ENCODE assay signal across 7 mouse cellular contexts in genomic region chr2:147184071-147184990, GRCm38 (mm10). TPM values are rescaled to one million over a fixed set of nuclear protein-coding genes. Genes with fewer than 3 reads are reported as not detected.
DNase-seq lines count a peak whose midpoint lies in the region; ATAC-seq and TF ChIP-seq lines count a peak whose summit lies in the region.

No protein-coding gene starts in this region.

- peak overlapping the region; percentile 67 for H3K4me3 ChIP-seq in testis, adult 2 months (ENCODE audit: control insufficient read depth, low read depth, low read length)
- peak overlapping the region; percentile 19 for H3K4me3 ChIP-seq in forebrain, embryonic 13.5 days
- H3K4me3 ChIP-seq in liver, embryonic 13.5 days (replicated peaks), result peak overlapping the region; percentile 18; the same call in 1 of the 2 replicates

- TF ChIP-seq POLR2A in testis, adult 2 months (IDR thresholded peaks at IDR 0.05; ENCODE audit: control insufficient read depth, low read depth, low read length), result no peak

- H3K27ac ChIP-seq in testis, adult 2 months (ENCODE audit: control insufficient read depth, insufficient read depth, low read depth, low read length), result no peak overlapping the region
- H3K27ac ChIP-seq in forebrain, embryonic 13.5 days, result no peak overlapping the region
- H3K27ac ChIP-seq in liver, embryonic 13.5 days, result no peak overlapping the region

- 1% methylated on average over 59 of the region's 65 CpGs for WGBS in forebrain, embryonic 13.5 days
- WGBS in liver, embryonic 13.5 days (ENCODE audit: insufficient replicate concordance), result under 1% methylated on average over 59 of the region's 65 CpGs

- H3K36me3 ChIP-seq in testis, adult 2 months (ENCODE audit: control insufficient read depth, insufficient read depth, low read length), result no peaks in the 10 kb centered on the region
- no peaks in the 10 kb centered on the region for H3K36me3 ChIP-seq in forebrain, embryonic 13.5 days (ENCODE audit: poor library complexity, severe bottlenecking)
- no peaks in the 10 kb centered on the region for H3K36me3 ChIP-seq in liver, embryonic 13.5 days

- peak overlapping the region; percentile 30 for H3K4me2 ChIP-seq in forebrain, embryonic 13.5 days
- H3K4me2 ChIP-seq in liver, embryonic 13.5 days, result peak overlapping the region; percentile 46

- H3K9ac ChIP-seq in forebrain, embryonic 13.5 days, result peak overlapping the region; percentile 30; the same call in 1 of the 2 replicates
- no peak overlapping the region for H3K9ac ChIP-seq in liver, embryonic 13.5 days

- peaks cover 8% of the 10 kb centered on the region for H3K27me3 ChIP-seq in testis, adult 2 months (ENCODE audit: control insufficient read depth, insufficient read depth, low read length)
- H3K27me3 ChIP-seq in forebrain, embryonic 13.5 days, result peaks cover 96% of the 10 kb centered on the region
- peaks cover 97% of the 10 kb centered on the region for H3K27me3 ChIP-seq in liver, embryonic 13.5 days

- DNase-seq in testis, postnatal 10 days (ENCODE audit: low spot score), result no peak
- DNase-seq in liver, embryonic 13.5 days, result no peak
- peak; percentile 23 for DNase-seq in yolk sac, embryonic 10.5 days (ENCODE audit: low spot score)
- no peak for DNase-seq in layer of hippocampus, adult 8-10 months (ENCODE audit: low spot score in 2 of 2)
- no peak for DNase-seq in right cerebral cortex, adult 2 months (ENCODE audit: low spot score in 2 of 2)

- H3K9me3 ChIP-seq in forebrain, embryonic 13.5 days (replicated peaks), result no peaks in the 10 kb centered on the region
- H3K9me3 ChIP-seq in liver, embryonic 13.5 days (replicated peaks), result no peaks in the 10 kb centered on the region

- no peak for TF ChIP-seq CTCF in testis, adult 2 months (IDR thresholded peaks at IDR 0.05; ENCODE audit: control insufficient read depth, insufficient read depth, insufficient replicate concordance, low read depth, low read length)

- ATAC-seq in forebrain, embryonic 13.5 days, result no peak
- no peak for ATAC-seq in liver, embryonic 13.5 days (ENCODE audit: low read depth)

- peaks cover 9% of the 10 kb centered on the region for H3K4me1 ChIP-seq in testis, adult 2 months (ENCODE audit: control insufficient read depth, insufficient read depth, low read length)
- peaks cover 40% of the 10 kb centered on the region for H3K4me1 ChIP-seq in forebrain, embryonic 13.5 days
- H3K4me1 ChIP-seq in liver, embryonic 13.5 days (replicated peaks), result peaks cover 10% of the 10 kb centered on the region; the same call in 1 of the 2 replicates

RNA-seq across cellular contexts. Expression of gene Nkx2-2, which starts 9.7 kb away (rescaled TPM):
- not detected in 2 replicates for polyA plus RNA-seq in testis, adult 2 months (2012; rRNA removed)
- polyA plus RNA-seq in forebrain, embryonic 13.5 days (2015; fragmentation: Nextera tagmentation; extraction: Ambion mirVana), result 3.1 and 3.2 TPM in 2 replicates
- polyA plus RNA-seq in liver, embryonic 13.5 days (2015; fragmentation: Nextera tagmentation; extraction: Ambion mirVana), result not detected in 2 replicates
- 1 to 10 TPM; 5.1 to 7.6 (median 6.1) TPM for total RNA-seq in layer of hippocampus, adult 8-10 months (2022)
